Mouse (Mus musculus) left cerebral cortex, postnatal 4 days (tissue): ENCODE results near the gene Gm14305. TPM values are rescaled to one million over a fixed set of nuclear protein-coding genes. Genes with fewer than 3 reads are reported as not detected.
"Not testable (repeated sequence)": the region's sequence is repeated elsewhere in the genome, so short reads cannot be mapped to it uniquely, and the experiment has no call there.

Source experiments
- DNase-seq: peaks from one replicate; pipeline ENCODE4 v3.0.0-alpha.2; 2022
- intact Hi-C: fragments of 180-260 bp; cut with DNase I; formaldehyde crosslinking; loops from one replicate; pipeline ENCODE4 v1.15.1; 2025
- total RNA-seq, 2 experiments: library from RNA; stranded (reverse); gene quantifications; 2 replicates each; pipeline ENCODE4 v1.2.3; 2021

Gm14305 gene
- total RNA-seq: 10 to 100 TPM; 22.5 to 22.9 TPM

DNA sequence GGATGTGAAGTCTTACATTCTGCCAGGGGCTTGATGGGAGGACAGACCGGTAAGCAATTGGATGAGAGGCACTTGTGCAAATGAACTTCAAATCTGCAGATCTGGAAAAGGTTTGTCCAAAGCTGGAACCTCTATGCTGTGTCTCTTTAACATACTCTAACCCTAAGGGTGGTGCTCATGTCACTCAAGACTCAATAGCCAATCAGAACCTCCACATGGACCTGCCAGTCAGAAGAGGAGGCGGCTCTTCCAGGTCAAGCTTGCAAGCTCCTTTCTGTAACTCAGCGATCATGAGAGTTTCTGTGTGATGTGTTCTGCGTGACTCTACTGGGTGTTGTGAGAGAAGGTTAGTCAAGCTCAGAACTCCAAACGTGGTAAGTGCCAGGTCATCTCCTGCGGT is at the start of gene Gm14305:
TSS of gene Gm14305 (plus strand) at position 278 of the 400 bp plus-strand sequence.
- intact Hi-C loops: not testable (repeated sequence)

DNA sequence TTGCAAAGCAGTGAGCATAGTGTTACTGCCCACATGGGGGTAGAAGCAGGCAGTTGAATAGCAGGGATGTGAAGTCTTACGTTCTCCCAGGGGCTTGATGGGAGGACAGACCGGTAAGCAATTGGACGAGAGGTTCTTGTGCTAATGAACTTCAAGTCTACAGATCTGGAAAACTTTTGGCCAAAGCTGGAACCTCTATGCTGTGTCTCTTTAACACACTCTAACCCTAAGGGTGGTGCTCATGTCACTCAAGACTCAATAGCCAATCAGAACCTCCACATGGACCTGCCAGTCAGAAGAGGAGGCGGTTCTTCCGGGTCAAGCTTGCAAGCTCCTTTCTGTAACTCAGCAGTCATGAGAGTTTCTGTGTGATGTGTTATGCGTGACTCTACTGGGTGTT is 37.9 kb upstream of the Gm14305 start, which contains the start of gene Zfp973:
TSS of gene Zfp973 (plus strand) at position 301 of the 400 bp plus-strand sequence.
- intact Hi-C loops, DNase-seq: not testable (repeated sequence)

More for the DNA sequence above, at the start of gene Gm14305:
- DNase-seq: not testable (repeated sequence)

Other genes starting within 250 kb of the Gm14305 start
- not detected for gene Gm14434, start 221.5 kb upstream of the Gm14305 start, total RNA-seq
- gene Zfp967, start 187.3 kb upstream of the Gm14305 start, total RNA-seq: not detected
- 1 to 10 TPM; 4.4 to 6.7 TPM for gene Gm14308, start 72.0 kb upstream of the Gm14305 start, total RNA-seq
- gene Zfp973, start 37.8 kb upstream of the Gm14305 start, total RNA-seq: 10 to 100 TPM; 10.4 to 14.3 TPM
- gene Gm14295, start 90.3 kb downstream of the Gm14305 start, total RNA-seq: 10 to 100 TPM in 1 of 2 experiments, 1 to 10 TPM in 1; 8.9 to 12.6 TPM
- gene Gm14408, start 122.8 kb downstream of the Gm14305 start, total RNA-seq: not detected
- 10 to 100 TPM; 12.6 to 12.7 TPM for gene Gm14296, start 219.5 kb downstream of the Gm14305 start, total RNA-seq